8 mouse cellular contexts compared by ENCODE assay signal in genomic region chr10:29143566-29144335, GRCm38 (mm10). TPM values are rescaled to one million over a fixed set of nuclear protein-coding genes. Genes with fewer than 3 reads are reported as not detected.
DNase-seq lines count a peak whose midpoint lies in the region; ATAC-seq and TF ChIP-seq lines count a peak whose summit lies in the region.

Gene Soga3, plus strand, starts transcription at chr10:29143839.

- H3K4me3 ChIP-seq in E14TG2a.4 (replicated peaks; ENCODE audit: low read length), result peak within 1 kb of the TSS; percentile 80
- H3K4me3 ChIP-seq in embryonic facial prominence, embryonic 10.5 days, result peak within 1 kb of the TSS; percentile 72
- H3K4me3 ChIP-seq in intestine, embryonic 14.5 days (ENCODE audit: low read depth, low read length), result peak within 1 kb of the TSS; percentile 26
- H3K4me3 ChIP-seq in midbrain, embryonic 11.5 days (ENCODE audit: low read depth, low read length), result peak within 1 kb of the TSS; percentile 69
- H3K4me3 ChIP-seq in stomach, postnatal 0 days (ENCODE audit: low read depth, low read length), result peak within 1 kb of the TSS; percentile 8; the same call in 1 of the 2 replicates

- H3K27ac ChIP-seq in embryonic facial prominence, embryonic 10.5 days (replicated peaks), result peak within 1 kb of the TSS; percentile 86
- H3K27ac ChIP-seq in intestine, embryonic 14.5 days (ENCODE audit: low read depth), result peak within 1 kb of the TSS; percentile 14; the same call in 1 of the 2 replicates
- H3K27ac ChIP-seq in midbrain, embryonic 11.5 days (ENCODE audit: low read depth, low read length), result peak within 1 kb of the TSS; percentile 95
- no peak within 1 kb of the TSS for H3K27ac ChIP-seq in stomach, postnatal 0 days (replicated peaks)

- TF ChIP-seq EP300 in stomach, postnatal 0 days (optimal IDR thresholded peaks at IDR 0.05), result no peak

- H3K27me3 ChIP-seq in E14TG2a.4 (ENCODE audit: insufficient read depth, low read length), result peaks cover 26% of the 10 kb centered on the region
- peaks cover 53% of the 10 kb centered on the region for H3K27me3 ChIP-seq in embryonic facial prominence, embryonic 10.5 days (replicated peaks; ENCODE audit: low read depth, poor library complexity, severe bottlenecking)
- peaks cover 46% of the 10 kb centered on the region for H3K27me3 ChIP-seq in intestine, embryonic 14.5 days (replicated peaks; ENCODE audit: control insufficient read depth, insufficient read depth, low read length)
- no peaks in the 10 kb centered on the region for H3K27me3 ChIP-seq in midbrain, embryonic 11.5 days (ENCODE audit: control insufficient read depth, insufficient read depth, low read length)
- peaks cover 6% of the 10 kb centered on the region; the same call in 1 of the 2 replicates for H3K27me3 ChIP-seq in stomach, postnatal 0 days (ENCODE audit: control insufficient read depth, insufficient read depth, low read length)

- ATAC-seq in intestine, embryonic 14.5 days (replicated peaks; ENCODE audit: low FRiP score, low TSS enrichment, low read depth), result peak; percentile 51
- peak; percentile 85 for ATAC-seq in midbrain, embryonic 11.5 days (ENCODE audit: low FRiP score)
- ATAC-seq in stomach, postnatal 0 days (ENCODE audit: low FRiP score, low TSS enrichment), result 0 out of 2 replicates have a peak, but pooled peaks have one; percentile 33

- peak within 1 kb of the TSS; percentile 47 for H3K4me2 ChIP-seq in intestine, embryonic 14.5 days (ENCODE audit: low read length)
- H3K4me2 ChIP-seq in midbrain, embryonic 11.5 days, result peak within 1 kb of the TSS; percentile 79
- no peak within 1 kb of the TSS for H3K4me2 ChIP-seq in stomach, postnatal 0 days (replicated peaks; ENCODE audit: low read depth)

- peak within 1 kb of the TSS; percentile 11; the same call in 1 of the 2 replicates for H3K9ac ChIP-seq in intestine, embryonic 14.5 days (ENCODE audit: low read length)
- peak within 1 kb of the TSS; percentile 95 for H3K9ac ChIP-seq in midbrain, embryonic 11.5 days (ENCODE audit: low read length)
- no peak within 1 kb of the TSS for H3K9ac ChIP-seq in stomach, postnatal 0 days (ENCODE audit: low read length)

- under 1% methylated on average over 34 of the region's 34 CpGs for WGBS in embryonic facial prominence, embryonic 10.5 days
- under 1% methylated on average over 34 of the region's 34 CpGs for WGBS in intestine, embryonic 14.5 days
- under 1% methylated on average over 34 of the region's 34 CpGs for WGBS in midbrain, embryonic 11.5 days
- WGBS in stomach, postnatal 0 days, result under 1% methylated on average over 34 of the region's 34 CpGs

- DNase-seq in R1 (ENCODE audit: low read depth, low spot score), result peak; percentile 99
- DNase-seq in embryonic facial prominence, embryonic 10.5 days (ENCODE audit: low spot score), result peak; percentile 73
- peak; percentile 71 for DNase-seq in intestine, embryonic 14.5 days (ENCODE audit: low spot score)
- peak; percentile 98 for DNase-seq in midbrain, embryonic 11.5 days (ENCODE audit: low spot score, missing footprints)
- peak; percentile 15 for DNase-seq in stomach, postnatal 0 days (ENCODE audit: low spot score)
- DNase-seq in lung, postnatal 10 days, result no peak
- no peak for DNase-seq in kidney, adult 11 months

- H3K9me3 ChIP-seq in E14TG2a.4 (ENCODE audit: low read length), result no peaks in the 10 kb centered on the region
- no peaks in the 10 kb centered on the region for H3K9me3 ChIP-seq in embryonic facial prominence, embryonic 10.5 days
- no peaks in the 10 kb centered on the region for H3K9me3 ChIP-seq in intestine, embryonic 14.5 days (ENCODE audit: control insufficient read depth, low read length)
- H3K9me3 ChIP-seq in midbrain, embryonic 11.5 days (ENCODE audit: control insufficient read depth, low read length), result no peaks in the 10 kb centered on the region
- H3K9me3 ChIP-seq in stomach, postnatal 0 days (ENCODE audit: control insufficient read depth, low read length), result no peaks in the 10 kb centered on the region

- no peaks in the 10 kb centered on the region for H3K36me3 ChIP-seq in E14TG2a.4 (ENCODE audit: insufficient read depth, low read length)
- no peaks in the 10 kb centered on the region for H3K36me3 ChIP-seq in embryonic facial prominence, embryonic 10.5 days (replicated peaks)
- H3K36me3 ChIP-seq in intestine, embryonic 14.5 days (ENCODE audit: control insufficient read depth, insufficient read depth, low read length), result no peaks in the 10 kb centered on the region
- no peaks in the 10 kb centered on the region for H3K36me3 ChIP-seq in midbrain, embryonic 11.5 days (ENCODE audit: control insufficient read depth, insufficient read depth, low read length)
- no peaks in the 10 kb centered on the region for H3K36me3 ChIP-seq in stomach, postnatal 0 days (ENCODE audit: control insufficient read depth, insufficient read depth, low read length)

- no peak for TF ChIP-seq CTCF in E14TG2a.4 (conservative IDR thresholded peaks at IDR 0.05; ENCODE audit: low read length)
- no peak for TF ChIP-seq CTCF in stomach, postnatal 0 days (IDR thresholded peaks at IDR 0.05; ENCODE audit: low read depth)

- H3K4me1 ChIP-seq in E14TG2a.4 (replicated peaks; ENCODE audit: low read depth, low read length), result peaks cover 47% of the 10 kb centered on the region
- H3K4me1 ChIP-seq in embryonic facial prominence, embryonic 10.5 days, result peaks cover 31% of the 10 kb centered on the region
- peaks cover 13% of the 10 kb centered on the region for H3K4me1 ChIP-seq in intestine, embryonic 14.5 days (replicated peaks; ENCODE audit: control insufficient read depth, insufficient read depth, low read length)
- H3K4me1 ChIP-seq in midbrain, embryonic 11.5 days (ENCODE audit: control insufficient read depth, insufficient read depth, low read length), result peaks cover 16% of the 10 kb centered on the region
- no peaks in the 10 kb centered on the region for H3K4me1 ChIP-seq in stomach, postnatal 0 days (replicated peaks; ENCODE audit: control insufficient read depth, insufficient read depth)

RNA-seq across cellular contexts. Expression of gene Soga3, which starts in this region (rescaled TPM):
- 6.3 and 7.8 TPM in 2 replicates for polyA plus RNA-seq in embryonic facial prominence, embryonic 10.5 days (2016; fragmentation: Nextera tagmentation; extraction: Ambion mirVana)
- polyA plus RNA-seq in intestine, embryonic 14.5 days (2014; fragmentation: Nextera tagmentation; extraction: Ambion mirVana), result 3.3 and 4.2 TPM in 2 replicates
- polyA plus RNA-seq in midbrain, embryonic 11.5 days (2014; fragmentation: Nextera tagmentation; extraction: Ambion mirVana), result 35.0 and 35.2 TPM in 2 replicates
- 1.8 and 2.2 TPM in 2 replicates for polyA plus RNA-seq in stomach, postnatal 0 days (2015; fragmentation: Nextera tagmentation; extraction: Ambion mirVana)

Comparison
In these comparisons a context has a peak if more than half of its experiments do, and no peak if none do; other contexts are left out.
1. H3K4me3 ChIP-seq: peak in every context shown above with its lines; median percentile 80 in E14TG2a.4; 72 in embryonic facial prominence, embryonic 10.5 days; 69 in midbrain, embryonic 11.5 days; 26 in intestine, embryonic 14.5 days; 8 in stomach, postnatal 0 days.
2. DNase-seq: peak in R1 (single experiment), embryonic facial prominence, embryonic 10.5 days (single experiment), intestine, embryonic 14.5 days (single experiment), midbrain, embryonic 11.5 days (single experiment) and stomach, postnatal 0 days (single experiment); none in lung, postnatal 10 days (single experiment) and kidney, adult 11 months (single experiment).
3. ATAC-seq: peak in every context shown above with its lines; median percentile 85 in midbrain, embryonic 11.5 days; 51 in intestine, embryonic 14.5 days; 33 in stomach, postnatal 0 days.